ENCODE assay signal across 12 mouse cellular contexts in the genomic region with DNA sequence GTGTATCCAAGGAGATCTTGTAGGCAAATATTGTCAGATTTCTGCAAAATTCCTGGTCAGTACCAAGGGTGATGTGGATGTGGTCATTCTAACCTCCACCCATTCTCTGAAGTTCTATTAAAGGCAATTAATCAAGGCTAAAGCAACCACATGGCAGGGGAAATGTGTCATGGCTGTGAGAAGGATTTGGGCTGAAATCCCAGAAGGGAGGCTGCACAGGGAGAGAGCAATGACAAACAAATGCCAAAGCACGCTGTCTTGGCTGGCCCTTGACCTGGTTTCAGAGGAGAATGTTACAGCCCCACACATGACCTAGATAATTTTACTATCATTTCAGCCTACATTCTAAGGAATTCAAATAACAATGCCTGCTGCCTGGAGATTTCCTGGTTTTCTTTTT. TPM values are rescaled to one million over a fixed set of nuclear protein-coding genes. Genes with fewer than 3 reads are reported as not detected.
DNase-seq lines count a peak whose midpoint lies in the region; ATAC-seq and TF ChIP-seq lines count a peak whose summit lies in the region.
"Had no signal": no experiment of that assay in that cellular context is flagged by ENCODE, and none has a peak within 500 bp of the region (broad histone marks: within the 10 kb centered on the region; RNA-seq: fewer than 3 reads in every experiment).

No protein-coding gene starts in this region.

- no peak overlapping the region for H3K4me3 ChIP-seq in cerebellum, adult 2 months (replicated peaks; ENCODE audit: insufficient read depth, low read depth, low read length)
- no peak overlapping the region for H3K4me3 ChIP-seq in myocyte
- H3K4me3 ChIP-seq in hindbrain, embryonic 16.5 days (ENCODE audit: low read length), result no peak overlapping the region
- H3K4me3 ChIP-seq: midbrain, embryonic 10.5 days; neural tube, embryonic 13.5 days had no signal

- H3K27me3 ChIP-seq in cerebellum, adult 2 months (ENCODE audit: control insufficient read depth, insufficient read depth, low read length), result no peaks in the 10 kb centered on the region
- no peaks in the 10 kb centered on the region for H3K27me3 ChIP-seq in myocyte (ENCODE audit: control insufficient read depth, insufficient read depth, insufficient read length)
- H3K27me3 ChIP-seq in hindbrain, embryonic 16.5 days (replicated peaks; ENCODE audit: control insufficient read depth, insufficient read depth, low read length), result no peaks in the 10 kb centered on the region
- H3K27me3 ChIP-seq: neural tube, embryonic 13.5 days had no signal

- no peaks in the 10 kb centered on the region for H3K79me2 ChIP-seq in myocyte (ENCODE audit: control insufficient read depth, insufficient read depth)

- peak overlapping the region; percentile 31 for H3K4me2 ChIP-seq in myocyte (ENCODE audit: low read depth)
- no peak overlapping the region for H3K4me2 ChIP-seq in hindbrain, embryonic 16.5 days (ENCODE audit: low read length)
- H3K4me2 ChIP-seq: neural tube, embryonic 13.5 days had no signal

- peak; percentile 22 for DNase-seq in gastrocnemius, adult 18-20 months (ENCODE audit: low spot score)
- DNase-seq in gastrocnemius, postnatal 25 days, result no peak
- DNase-seq in ovary, adult 18-20 months (ENCODE audit: low spot score), result peak; percentile 65
- no peak for DNase-seq in ovary, postnatal 10 days (ENCODE audit: low spot score)
- peak; percentile 63 to 87 for DNase-seq in cerebellum, adult 2 months
- no peak for DNase-seq in left cerebral cortex, postnatal 10 days (ENCODE audit: extremely low spot score in 1 of 2, low spot score in 2 of 2)
- DNase-seq: heart, postnatal 4 days had no signal

- H3K4me1 ChIP-seq in cerebellum, adult 2 months (ENCODE audit: control insufficient read depth, insufficient read depth, low read length), result peaks cover 15% of the 10 kb centered on the region
- no peaks in the 10 kb centered on the region for H3K4me1 ChIP-seq in hindbrain, embryonic 16.5 days (ENCODE audit: control insufficient read depth, insufficient read depth, low read depth, low read length)

- H3K27ac ChIP-seq in cerebellum, adult 2 months (ENCODE audit: insufficient read depth, low read length), result no peak overlapping the region
- H3K27ac ChIP-seq in hindbrain, embryonic 16.5 days (ENCODE audit: low read depth, low read length), result no peak overlapping the region
- H3K27ac ChIP-seq: liver, embryonic 14.5 days; midbrain, embryonic 10.5 days; neural tube, embryonic 13.5 days had no signal

- intact Hi-C loops in left cerebral cortex, postnatal 10 days (cut with DNase I), result loop anchor here (5.0 kb wide), 1 partner anchor 37 kb away; no protein-coding TSS in a partner anchor

- no peak overlapping the region for H3ac ChIP-seq in myocyte (ENCODE audit: control insufficient read depth, insufficient read length)

- TF ChIP-seq CTCF in cerebellum, adult 2 months (IDR thresholded peaks at IDR 0.05; ENCODE audit: borderline replicate concordance, insufficient read depth, low read depth, low read length), result no peak

- no peaks in the 10 kb centered on the region for H3K9me3 ChIP-seq in hindbrain, embryonic 16.5 days (ENCODE audit: control insufficient read depth, low read length)
- H3K9me3 ChIP-seq: midbrain, embryonic 10.5 days; neural tube, embryonic 13.5 days had no signal

- no peak for ATAC-seq in hindbrain, embryonic 16.5 days

- TF ChIP-seq POLR2A in cerebellum, adult 2 months (IDR thresholded peaks at IDR 0.05; ENCODE audit: borderline replicate concordance, insufficient read depth, low read length), result no peak
- no peak for TF ChIP-seq POLR2A in myocyte (IDR thresholded peaks at IDR 0.05; ENCODE audit: insufficient read length, low read depth)

- no peaks in the 10 kb centered on the region for H3K36me3 ChIP-seq in myocyte (ENCODE audit: control insufficient read depth, insufficient read depth)
- no peaks in the 10 kb centered on the region for H3K36me3 ChIP-seq in hindbrain, embryonic 16.5 days (ENCODE audit: control insufficient read depth, insufficient read depth, low read length)
- H3K36me3 ChIP-seq: midbrain, embryonic 10.5 days; neural tube, embryonic 13.5 days had no signal

- H3K9ac ChIP-seq in hindbrain, embryonic 16.5 days (ENCODE audit: low read depth, low read length), result no peak overlapping the region
- H3K9ac ChIP-seq: liver, embryonic 14.5 days; neural tube, embryonic 13.5 days had no signal

- WGBS in cerebellum, adult 2 months, result 2% methylated on average over 1 of the region's 1 CpGs
- 82% methylated on average over 1 of the region's 1 CpGs for WGBS in hindbrain, embryonic 16.5 days

TF ChIP-seq in myocyte, 11 proteins besides CTCF, POLR2A, EP300 and RAD21:
- TF ChIP-seq CEBPB (IDR thresholded peaks at IDR 0.05; ENCODE audit: insufficient read depth, poor library complexity, severe bottlenecking) (peak; percentile 22; the same call in 1 of the 2 replicates), USF1 (IDR thresholded peaks at IDR 0.05; ENCODE audit: low read depth) (peak; percentile 0), REST (IDR thresholded peaks at IDR 0.05; ENCODE audit: insufficient read depth, insufficient read length) (no peak)

RNA-seq across cellular contexts. Expression of a gene that starts 52.6 kb away (rescaled TPM):
- total RNA-seq in gastrocnemius, adult 18-20 months (2021), result under 1 TPM; 0.14 to 0.24 TPM
- total RNA-seq in gastrocnemius, postnatal 25 days (2021), result 1 to 10 TPM in 1 of 2 experiments, under 1 TPM in 1; 0.90 to 1.1 TPM
- polyA plus RNA-seq in cerebellum, adult 2 months (2012; rRNA removed), result 6.2 and 7.4 TPM in 2 replicates
- 0.67 TPM for polyA plus RNA-seq in myocyte (2012; fragmentation: generic; extraction: Trizol)
- 2.7 and 3.6 TPM in 2 replicates for polyA plus RNA-seq in hindbrain, embryonic 16.5 days (2015; fragmentation: Nextera tagmentation; extraction: Ambion mirVana)
- 1 to 10 TPM; 6.5 TPM for total RNA-seq in left cerebral cortex, postnatal 10 days (2021)

Comparison
In these comparisons a context has a peak if more than half of its experiments do, and no peak if none do; other contexts are left out.
1. DNase-seq: peak in gastrocnemius, adult 18-20 months (single experiment), ovary, adult 18-20 months (single experiment) and cerebellum, adult 2 months (2 of 2); none in gastrocnemius, postnatal 25 days (single experiment), ovary, postnatal 10 days (single experiment) and left cerebral cortex, postnatal 10 days (0 of 2).